Mouse (Mus musculus) kidney, embryonic 14.5 days (tissue): Measurements from ENCODE around the gene Tmigd3. TPM values are rescaled to one million over a fixed set of nuclear protein-coding genes. Genes with fewer than 3 reads are reported as not detected.
A peak's percentile ranks its signal among the peaks of the same experiment; 100 is the strongest.

ENCODE experiments used
- ATAC-seq: fragments of 200-750 bp; cut with Nextera tagmentation; 2 replicates; pipeline ENCODE4 v1.8.0; 2017; ENCODE audit warnings: moderate number of reproducible peaks, mild to moderate bottlenecking, moderate TSS enrichment, moderate library complexity; ENCODE audit not compliant: low FRiP score, low TSS enrichment
- H3K27ac ChIP-seq: fragments of 300-500 bp; sonication (generic); 2 replicates; pipeline ENCODE4 v1.5.1; 2014; ENCODE audit warnings: low read depth, mild to moderate bottlenecking, low read length, moderate library complexity, mixed read lengths
- H3K27me3 ChIP-seq: fragments of 300-500 bp; sonication (generic); 2 replicates; pipeline ENCODE4 v1.6.1; 2014; ENCODE audit warnings: mild to moderate bottlenecking, low read length; ENCODE audit not compliant: control insufficient read depth, insufficient read depth
- H3K36me3 ChIP-seq: fragments of 300-500 bp; sonication (generic); 2 replicates; pipeline ENCODE4 v1.6.1; 2014; ENCODE audit warnings: low read length, mixed read lengths; ENCODE audit not compliant: control insufficient read depth, insufficient read depth
- H3K4me1 ChIP-seq: fragments of 300-500 bp; sonication (generic); 2 replicates; pipeline ENCODE4 v1.6.1; 2014; ENCODE audit warnings: low read length, mixed read lengths; ENCODE audit not compliant: control insufficient read depth, insufficient read depth
- H3K4me2 ChIP-seq: fragments of 300-500 bp; sonication (generic); replicated peaks from 2 replicates; pipeline ENCODE4 v1.6.1; 2014; ENCODE audit warnings: low read depth, mild to moderate bottlenecking, low read length
- H3K4me3 ChIP-seq: fragments of 300-500 bp; sonication (generic); 2 replicates; pipeline ENCODE4 v1.5.1; 2014; ENCODE audit warnings: mild to moderate bottlenecking, low read length
- H3K9ac ChIP-seq: fragments of 300-500 bp; sonication (generic); 2 replicates; pipeline ENCODE4 v1.6.1; 2014; ENCODE audit warnings: low read depth, mild to moderate bottlenecking, low read length, moderate library complexity
- H3K9me3 ChIP-seq: fragments of 300-500 bp; sonication (generic); 2 replicates; pipeline ENCODE4 v1.6.1; 2016; ENCODE audit warnings: low read length; ENCODE audit not compliant: control insufficient read depth
- WGBS: fragments of 180-500 bp; shearing (Covaris S2); extraction: QIAGEN DNeasy Blood & Tissue Kit; methylation state at CpG from one replicate; pipeline ENCODE4 v1.1.7; 2014; 5-methylcytosine and 5-hydroxymethylcytosine counted together
- polyA plus RNA-seq: library from polyadenylated mRNA; unstranded; fragments of >200 nt; fragmentation: Nextera tagmentation; extraction: Ambion mirVana; gene quantifications from 2 replicates; pipeline ENCODE4 v1.2.1, GENCODE M21; 2014

Gene Tmigd3
- polyA plus RNA-seq, 1 experiment from 2014 or later: 0.53 TPM

DNA sequence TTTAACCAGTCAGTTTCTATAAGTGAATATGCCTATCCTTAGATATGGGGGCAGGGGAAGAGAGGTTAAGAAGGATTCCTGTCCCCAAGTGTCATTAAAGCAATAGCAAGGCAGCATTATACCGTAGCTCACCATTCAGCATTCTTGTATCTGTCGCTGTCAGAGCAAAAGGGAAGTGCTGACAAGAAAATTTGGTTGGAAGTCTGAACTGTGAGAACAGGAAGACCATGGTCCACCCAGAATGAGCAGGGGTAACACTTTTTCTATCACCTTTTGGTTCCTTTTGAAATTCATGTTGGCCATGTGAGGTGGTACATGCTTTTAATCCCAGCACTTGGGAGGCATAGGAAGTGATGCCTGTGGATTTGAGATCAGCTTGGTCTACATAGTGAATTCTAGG, 60.4 kb downstream of the Tmigd3 start:
- ATAC-seq: no peak
- H3K4me3 ChIP-seq: no peak overlapping the region
- H3K9ac ChIP-seq: no peak overlapping the region
- 96% methylated on average over 2 of the region's 2 CpGs for WGBS
- H3K27ac ChIP-seq: no peak overlapping the region
- H3K4me1 ChIP-seq: no peaks in the 10 kb centered on the region
- H3K9me3 ChIP-seq: no peaks in the 10 kb centered on the region
- H3K27me3 ChIP-seq: no peaks in the 10 kb centered on the region
- H3K36me3 ChIP-seq: no peaks in the 10 kb centered on the region
- no peak overlapping the region for H3K4me2 ChIP-seq

DNA sequence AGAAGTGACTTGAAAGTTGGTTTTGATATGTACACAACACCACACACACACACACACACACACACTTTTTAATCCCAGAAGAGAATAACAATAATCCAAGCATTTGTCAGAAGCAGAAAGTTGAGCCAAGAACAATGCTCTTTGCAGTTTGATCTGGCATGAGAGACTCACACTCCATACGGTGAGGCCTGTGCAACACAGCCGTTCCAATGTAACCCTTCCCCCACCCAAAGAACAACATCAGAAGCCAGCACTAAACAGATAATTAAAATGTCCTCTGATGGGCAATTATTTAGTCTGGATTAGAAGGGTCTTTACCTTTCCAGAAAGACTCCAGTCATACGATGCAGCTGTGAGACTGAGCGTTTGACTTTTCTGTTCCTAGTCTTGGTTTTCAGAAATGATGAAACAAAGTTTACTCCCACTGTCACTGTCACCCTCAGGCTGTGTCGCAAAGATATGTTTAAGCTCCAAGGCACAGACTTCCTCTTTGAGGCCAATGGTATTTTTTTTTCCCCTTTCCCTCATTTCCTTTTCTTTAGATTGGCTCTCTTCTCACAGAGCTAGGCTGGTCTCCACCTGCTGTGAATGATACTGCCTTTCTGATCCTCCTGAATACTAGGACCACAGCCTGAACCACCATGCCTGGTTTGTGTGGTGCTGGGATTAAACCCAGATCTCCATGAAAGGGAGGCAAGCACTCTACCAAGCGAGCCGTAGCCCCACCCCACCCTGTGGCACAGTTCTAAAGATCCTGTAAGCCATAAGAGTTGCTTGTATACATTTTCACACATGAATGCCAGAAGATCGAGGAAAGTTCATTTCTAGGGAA, 61.8 kb downstream of the Tmigd3 start, which contains the start of gene I830077J02Rik:
Gene I830077J02Rik (minus strand): TSS at position 425 of the 832 bp plus-strand sequence.
- Histone ChIP-seq H3K36me3 (no peaks in the 10 kb centered on the region), H3K27ac (no peak within 1 kb of the TSS), H3K27me3 (no peaks in the 10 kb centered on the region), H3K9ac (no peak within 1 kb of the TSS), H3K9me3 (no peaks in the 10 kb centered on the region), H3K4me2 (no peak within 1 kb of the TSS), H3K4me1 (no peaks in the 10 kb centered on the region), H3K4me3 (no peak within 1 kb of the TSS)
- ATAC-seq: no peak
- 68% methylated on average over 8 of the region's 8 CpGs for WGBS

GRCm38 (mm10) chr3:105933926-105934325, 63.2 kb downstream of the Tmigd3 start:
- no peaks in the 10 kb centered on the region for H3K4me1 ChIP-seq
- no peaks in the 10 kb centered on the region for H3K36me3 ChIP-seq
- ATAC-seq: no peak
- no peaks in the 10 kb centered on the region for H3K9me3 ChIP-seq
- H3K9ac ChIP-seq: no peak overlapping the region
- no peak overlapping the region for H3K27ac ChIP-seq
- WGBS: 94% methylated on average over 6 of the region's 6 CpGs
- H3K4me3 ChIP-seq: no peak overlapping the region
- H3K4me2 ChIP-seq: no peak overlapping the region
- H3K27me3 ChIP-seq: no peaks in the 10 kb centered on the region

DNA sequence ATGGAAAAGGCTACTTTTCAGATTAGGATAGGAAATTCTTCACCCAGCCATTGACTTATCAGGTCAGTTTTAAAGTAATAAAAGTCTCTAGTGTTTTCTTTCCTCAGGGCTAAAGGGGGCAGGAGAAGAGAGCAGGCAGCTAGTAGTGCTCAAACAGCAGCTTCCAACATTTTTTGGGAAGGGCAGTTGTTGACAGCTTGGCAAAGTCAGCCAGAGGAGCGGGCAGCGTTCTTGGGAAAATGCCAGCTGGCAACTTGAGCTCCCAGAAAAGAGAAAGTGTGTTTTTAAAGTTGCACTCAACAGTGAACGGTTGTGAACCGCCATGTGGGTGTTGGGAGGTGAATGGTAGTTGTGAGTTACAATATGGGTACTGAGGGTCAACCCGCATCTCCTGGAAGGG, 64.3 kb downstream of the Tmigd3 start:
- Histone ChIP-seq H3K27me3 (no peaks in the 10 kb centered on the region), H3K27ac (no peak overlapping the region), H3K4me2 (no peak overlapping the region), H3K4me1 (no peaks in the 10 kb centered on the region), H3K9ac (no peak overlapping the region), H3K36me3 (no peaks in the 10 kb centered on the region), H3K4me3 (no peak overlapping the region), H3K9me3 (no peaks in the 10 kb centered on the region)
- ATAC-seq: no peak
- WGBS: 83% methylated on average over 5 of the region's 5 CpGs

DNA sequence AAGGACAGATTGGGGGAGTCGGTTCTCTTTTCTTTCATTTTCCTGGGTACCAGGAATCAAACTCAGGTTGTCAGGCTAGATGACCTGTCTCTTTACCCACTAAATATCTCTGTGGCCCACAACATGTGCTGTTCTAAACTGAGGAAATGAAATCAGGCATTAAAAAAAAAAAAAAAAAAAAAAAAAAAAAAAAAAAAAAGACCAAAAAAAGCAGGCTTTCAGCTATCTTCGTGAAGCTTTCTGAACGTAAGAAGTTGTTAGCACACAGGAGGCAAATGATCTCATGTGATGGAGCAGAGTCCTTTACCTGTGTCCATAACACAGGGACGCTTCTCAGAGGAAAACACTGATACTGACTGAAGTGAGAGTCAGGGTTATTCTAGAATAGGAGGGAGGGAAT, 65.4 kb downstream of the Tmigd3 start:
- no peaks in the 10 kb centered on the region for H3K4me1 ChIP-seq
- no peak overlapping the region for H3K27ac ChIP-seq
- H3K27me3 ChIP-seq: no peaks in the 10 kb centered on the region
- H3K9ac ChIP-seq: no peak overlapping the region
- H3K4me3 ChIP-seq: no peak overlapping the region
- 88% methylated on average over 4 of the region's 4 CpGs for WGBS
- peaks cover 6% of the 10 kb centered on the region for H3K36me3 ChIP-seq
- H3K9me3 ChIP-seq: no peaks in the 10 kb centered on the region
- no peak overlapping the region for H3K4me2 ChIP-seq
- no peak for ATAC-seq

DNA sequence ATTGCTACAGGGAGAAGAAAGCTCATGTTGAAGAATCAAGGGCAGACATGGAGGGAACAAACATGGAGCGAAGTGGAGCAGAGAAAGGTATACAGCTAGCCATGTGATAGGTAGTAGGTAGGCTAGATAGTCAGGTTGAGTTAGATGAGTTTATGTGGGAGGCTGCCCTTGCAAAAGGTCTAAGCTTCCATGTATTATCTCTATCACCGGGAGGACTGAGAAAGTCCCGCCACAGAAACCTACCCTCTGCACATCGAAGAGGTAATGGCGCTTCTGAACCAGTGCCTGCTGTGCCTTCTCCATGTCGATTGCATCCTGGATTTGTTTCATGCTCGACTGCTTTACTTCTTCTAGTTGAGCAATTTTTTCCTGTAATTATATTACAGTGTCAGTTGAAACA, 80.6 kb downstream of the Tmigd3 start:
- no peak overlapping the region for H3K27ac ChIP-seq
- H3K4me3 ChIP-seq: no peak overlapping the region
- H3K9ac ChIP-seq: no peak overlapping the region
- 93% methylated on average over 7 of the region's 7 CpGs for WGBS
- H3K36me3 ChIP-seq: peaks cover 85% of the 10 kb centered on the region
- no peaks in the 10 kb centered on the region for H3K4me1 ChIP-seq
- H3K9me3 ChIP-seq: no peaks in the 10 kb centered on the region
- ATAC-seq: no peak
- no peak overlapping the region for H3K4me2 ChIP-seq
- no peaks in the 10 kb centered on the region for H3K27me3 ChIP-seq

DNA sequence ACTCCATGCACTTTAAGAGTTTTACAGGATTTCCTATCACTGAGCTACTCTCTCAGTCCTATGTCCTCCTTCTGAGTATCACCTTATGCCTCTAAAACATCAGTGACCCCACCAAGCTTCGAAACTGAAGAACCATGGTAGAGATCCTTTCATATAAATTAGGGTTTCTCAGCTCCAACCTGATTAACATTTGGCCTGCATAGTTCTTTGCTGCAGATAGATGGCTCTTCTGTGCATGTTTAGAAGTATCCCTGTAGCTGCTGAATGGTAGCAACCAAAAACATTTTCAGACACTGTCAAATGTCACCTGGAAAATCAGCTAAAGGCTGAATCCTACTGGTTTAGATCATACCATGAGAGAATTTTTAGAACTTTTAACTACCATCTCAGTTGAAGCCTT, 86.5 kb downstream of the Tmigd3 start:
- WGBS: 85% methylated on average over 1 of the region's 1 CpGs
- no peaks in the 10 kb centered on the region for H3K27me3 ChIP-seq
- H3K36me3 ChIP-seq: peaks cover 55% of the 10 kb centered on the region
- 0 out of 2 replicates have a peak overlapping the region, but pooled peaks have one; percentile 1 for H3K4me2 ChIP-seq
- no peak for ATAC-seq
- H3K27ac ChIP-seq: no peak overlapping the region
- peaks cover 18% of the 10 kb centered on the region for H3K4me1 ChIP-seq
- H3K9ac ChIP-seq: 0 out of 2 replicates have a peak overlapping the region, but pooled peaks have one; percentile 9
- H3K9me3 ChIP-seq: no peaks in the 10 kb centered on the region
- no peak overlapping the region for H3K4me3 ChIP-seq

DNA sequence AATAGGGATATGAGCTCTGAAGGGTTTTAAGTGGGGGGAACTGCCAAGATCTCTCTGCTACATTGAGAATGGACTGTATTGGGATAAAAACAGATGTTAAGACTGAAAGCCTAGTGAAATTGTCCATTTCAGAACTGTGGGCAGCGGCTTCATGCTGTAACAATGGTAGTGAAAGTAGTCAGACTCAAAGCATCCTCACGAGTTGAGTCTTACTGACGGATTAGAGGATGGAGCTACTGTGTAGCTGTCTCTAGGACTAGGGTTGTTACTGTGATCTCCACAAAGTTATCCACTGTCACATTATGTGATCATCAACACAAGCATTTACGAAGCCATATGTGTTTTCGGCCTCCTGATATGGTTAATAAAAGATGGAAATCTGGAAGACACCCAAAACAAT, 87.5 kb downstream of the Tmigd3 start:
- Histone ChIP-seq H3K4me2 (peak overlapping the region; percentile 72), H3K36me3 (peaks cover 55% of the 10 kb centered on the region), H3K9me3 (no peaks in the 10 kb centered on the region), H3K4me1 (peaks cover 18% of the 10 kb centered on the region), H3K27ac (0 out of 2 replicates have a peak overlapping the region, but pooled peaks have one; percentile 73), H3K27me3 (no peaks in the 10 kb centered on the region), H3K4me3 (peak overlapping the region; percentile 91), H3K9ac (peak overlapping the region; percentile 76)
- ATAC-seq: no peak
- 44% methylated on average over 5 of the region's 5 CpGs for WGBS

- Histone ChIP-seq H3K27me3 (no peaks in the 10 kb centered on the region), H3K9ac (peak within 1 kb of the TSS; percentile 94), H3K4me3 (peak within 1 kb of the TSS; percentile 91), H3K9me3 (no peaks in the 10 kb centered on the region), H3K36me3 (peaks cover 56% of the 10 kb centered on the region), H3K27ac (peak within 1 kb of the TSS; percentile 73; the same call in 1 of the 2 replicates), H3K4me2 (peak within 1 kb of the TSS; percentile 79), H3K4me1 (peaks cover 18% of the 10 kb centered on the region)
- WGBS: under 1% methylated on average over 52 of the region's 52 CpGs
- peak; percentile 97 for ATAC-seq
Observed at GRCm38 (mm10) chr3:105958974-105959580, 88.4 kb downstream of the Tmigd3 start, which contains the start of gene Wdr77. Gene Wdr77 (plus strand): TSS chr3:105959369.
